Mouse (Mus musculus): ENCODE measurements around the gene Slc25a29. TPM values are rescaled to one million over a fixed set of nuclear protein-coding genes. Genes with fewer than 3 reads are reported as not detected.
A peak's percentile ranks its signal among the peaks of the same experiment; 100 is the strongest.

Gene Slc25a29
- 9.0 and 9.7 TPM in 2 replicates for polyA plus RNA-seq (2015; fragmentation: Nextera tagmentation; extraction: Ambion mirVana)

GRCm38 (mm10) chr12:108835840-108836409 lies at the start of gene Slc25a29, which contains the start of gene Slc25a47:
Gene Slc25a29 (minus strand): TSS chr12:108835883.
Gene Slc25a47 (plus strand): TSS chr12:108836046.
- ATAC-seq (replicated peaks; ENCODE audit: low FRiP score): peak; percentile 98
- WGBS: under 1% methylated on average over 52 of the region's 53 CpGs
- Histone ChIP-seq H3K9ac (peak within 1 kb of the TSS; percentile 68), H3K4me2 (peak within 1 kb of the TSS; percentile 76), H3K36me3 (peaks cover 13% of the 10 kb centered on the region), H3K27me3 (no peaks in the 10 kb centered on the region), H3K9me3 (replicated peaks) (no peaks in the 10 kb centered on the region), H3K27ac (peak within 1 kb of the TSS; percentile 90), H3K4me3 (replicated peaks) (peak within 1 kb of the TSS; percentile 65), H3K4me1 (peaks cover 62% of the 10 kb centered on the region)

- no peak overlapping the region for H3K27ac ChIP-seq
- H3K9ac ChIP-seq: no peak overlapping the region
- WGBS: 87% methylated on average over 8 of the region's 8 CpGs
- no peaks in the 10 kb centered on the region for H3K27me3 ChIP-seq
- H3K36me3 ChIP-seq: peaks cover 97% of the 10 kb centered on the region
- H3K9me3 ChIP-seq (replicated peaks): no peaks in the 10 kb centered on the region
- H3K4me3 ChIP-seq (replicated peaks): no peak overlapping the region
- ATAC-seq (replicated peaks; ENCODE audit: low FRiP score): no peak
- H3K4me2 ChIP-seq: no peak overlapping the region
- no peaks in the 10 kb centered on the region for H3K4me1 ChIP-seq
Measured at GRCm38 (mm10) chr12:108882776-108883175, 47.1 kb upstream of the Slc25a29 start.

DNA sequence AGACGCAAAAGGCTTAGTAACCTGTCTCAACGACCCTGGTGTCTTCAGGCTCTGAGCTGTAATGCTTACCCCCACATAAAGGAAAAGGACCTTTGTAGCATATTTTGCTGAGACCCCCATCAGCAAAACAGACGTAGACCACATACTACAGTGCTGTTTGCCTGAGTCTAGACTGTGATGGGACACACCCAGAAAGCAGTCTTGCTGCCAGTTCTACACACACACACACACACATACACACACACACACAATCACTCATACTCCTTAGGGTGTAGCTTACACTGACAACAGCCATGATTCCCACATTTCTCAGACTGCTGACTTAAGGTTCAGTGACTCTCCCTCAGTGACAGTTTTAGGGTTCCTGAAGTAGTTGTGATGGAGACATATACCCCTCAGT lies 45.5 kb upstream of the Slc25a29 start:
- ATAC-seq (replicated peaks; ENCODE audit: low FRiP score): no peak
- Histone ChIP-seq H3K9me3 (replicated peaks) (no peaks in the 10 kb centered on the region), H3K36me3 (peaks cover 93% of the 10 kb centered on the region), H3K4me1 (no peaks in the 10 kb centered on the region), H3K27me3 (no peaks in the 10 kb centered on the region), H3K4me3 (replicated peaks) (no peak overlapping the region), H3K4me2 (no peak overlapping the region), H3K27ac (no peak overlapping the region), H3K9ac (no peak overlapping the region)
- 85% methylated on average over 3 of the region's 3 CpGs for WGBS

DNA sequence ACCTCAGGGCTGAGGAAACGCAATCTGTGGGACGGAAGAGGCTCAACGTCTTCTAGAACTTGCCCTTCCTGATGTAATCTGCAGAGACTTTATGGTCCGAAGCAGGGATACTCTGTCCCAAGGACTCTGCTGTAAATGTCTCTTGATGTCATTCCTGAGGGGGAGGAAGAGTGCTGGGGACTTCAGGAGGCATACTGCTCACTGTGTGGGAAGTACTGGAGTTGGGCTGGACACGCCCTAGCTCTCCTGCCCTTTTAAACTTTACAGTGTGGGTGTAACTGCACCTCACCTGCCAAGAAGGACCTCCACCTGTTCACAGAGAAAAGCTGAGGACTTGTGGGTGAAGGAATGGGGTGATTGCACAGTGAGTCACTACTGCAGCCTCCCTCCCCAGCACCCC lies 44.9 kb upstream of the Slc25a29 start:
- H3K4me3 ChIP-seq (replicated peaks): no peak overlapping the region
- no peak overlapping the region for H3K27ac ChIP-seq
- H3K36me3 ChIP-seq: peaks cover 93% of the 10 kb centered on the region
- H3K9me3 ChIP-seq (replicated peaks): no peaks in the 10 kb centered on the region
- no peaks in the 10 kb centered on the region for H3K27me3 ChIP-seq
- H3K4me1 ChIP-seq: no peaks in the 10 kb centered on the region
- H3K4me2 ChIP-seq: no peak overlapping the region
- 62% methylated on average over 5 of the region's 5 CpGs for WGBS
- peak; percentile 67; the same call in 1 of the 2 replicates for ATAC-seq (replicated peaks; ENCODE audit: low FRiP score)
- no peak overlapping the region for H3K9ac ChIP-seq

GRCm38 (mm10) chr12:108879138-108879537 lies 43.5 kb upstream of the Slc25a29 start:
- 86% methylated on average over 4 of the region's 4 CpGs for WGBS

DNA sequence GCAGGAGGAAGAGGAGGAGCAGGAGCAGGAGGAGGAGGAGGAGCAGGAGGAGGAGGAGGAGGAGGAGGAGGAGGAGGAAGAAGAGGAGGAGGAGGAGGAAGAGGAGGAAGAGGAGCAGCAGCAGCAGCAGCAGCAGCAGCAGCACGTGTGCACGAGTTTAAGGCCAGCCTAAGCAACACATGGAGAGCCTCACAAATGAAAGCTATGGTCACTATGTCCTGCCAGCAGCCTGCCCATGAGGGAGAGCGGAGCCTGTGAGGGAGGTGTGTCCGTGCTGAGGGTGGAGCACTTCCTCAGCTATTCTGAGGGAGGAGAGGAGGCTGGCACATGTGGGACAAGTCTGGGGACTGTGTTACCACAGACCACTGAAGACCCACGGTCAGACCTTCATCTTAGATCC lies 37.4 kb upstream of the Slc25a29 start:
- no peak for ATAC-seq (replicated peaks; ENCODE audit: low FRiP score)
- Histone ChIP-seq H3K9me3 (replicated peaks) (no peaks in the 10 kb centered on the region), H3K9ac (no peak overlapping the region), H3K4me1 (no peaks in the 10 kb centered on the region), H3K27me3 (no peaks in the 10 kb centered on the region), H3K36me3 (peaks cover 88% of the 10 kb centered on the region), H3K27ac (no peak overlapping the region), H3K4me3 (replicated peaks) (no peak overlapping the region), H3K4me2 (no peak overlapping the region)
- WGBS: 71% methylated on average over 5 of the region's 5 CpGs

More at GRCm38 (mm10) chr12:108879138-108879537, 43.5 kb upstream of the Slc25a29 start:
- Histone ChIP-seq H3K27ac (no peak overlapping the region), H3K27me3 (no peaks in the 10 kb centered on the region), H3K36me3 (peaks cover 93% of the 10 kb centered on the region), H3K9me3 (replicated peaks) (no peaks in the 10 kb centered on the region), H3K4me3 (replicated peaks) (no peak overlapping the region), H3K4me1 (no peaks in the 10 kb centered on the region), H3K4me2 (no peak overlapping the region), H3K9ac (no peak overlapping the region)
- no peak for ATAC-seq (replicated peaks; ENCODE audit: low FRiP score)

GRCm38 (mm10) chr12:108869575-108869974 lies 33.9 kb upstream of the Slc25a29 start:
- ATAC-seq (replicated peaks; ENCODE audit: low FRiP score): no peak
- H3K36me3 ChIP-seq: peaks cover 89% of the 10 kb centered on the region

GRCm38 (mm10) chr12:108865007-108865494 lies 29.4 kb upstream of the Slc25a29 start:
- peaks cover 97% of the 10 kb centered on the region for H3K36me3 ChIP-seq
- ATAC-seq (replicated peaks; ENCODE audit: low FRiP score): no peak
- H3K4me3 ChIP-seq (replicated peaks): no peak overlapping the region
- 82% methylated on average over 6 of the region's 6 CpGs for WGBS
- H3K4me2 ChIP-seq: no peak overlapping the region
- no peaks in the 10 kb centered on the region for H3K27me3 ChIP-seq
- H3K4me1 ChIP-seq: no peaks in the 10 kb centered on the region
- no peaks in the 10 kb centered on the region for H3K9me3 ChIP-seq (replicated peaks)
- no peak overlapping the region for H3K27ac ChIP-seq
- H3K9ac ChIP-seq: no peak overlapping the region

More at GRCm38 (mm10) chr12:108869575-108869974, 33.9 kb upstream of the Slc25a29 start:
- no peaks in the 10 kb centered on the region for H3K4me1 ChIP-seq
- H3K4me3 ChIP-seq (replicated peaks): no peak overlapping the region
- H3K27me3 ChIP-seq: no peaks in the 10 kb centered on the region
- no peaks in the 10 kb centered on the region for H3K9me3 ChIP-seq (replicated peaks)
- 89% methylated on average over 2 of the region's 2 CpGs for WGBS
- H3K4me2 ChIP-seq: no peak overlapping the region
- H3K9ac ChIP-seq: no peak overlapping the region
- no peak overlapping the region for H3K27ac ChIP-seq

GRCm38 (mm10) chr12:108858486-108858885 lies 22.8 kb upstream of the Slc25a29 start:
- Histone ChIP-seq H3K36me3 (peaks cover 40% of the 10 kb centered on the region), H3K4me3 (replicated peaks) (no peak overlapping the region), H3K27ac (peak overlapping the region; percentile 76), H3K9me3 (replicated peaks) (no peaks in the 10 kb centered on the region), H3K4me2 (no peak overlapping the region), H3K9ac (no peak overlapping the region), H3K4me1 (peaks cover 17% of the 10 kb centered on the region), H3K27me3 (no peaks in the 10 kb centered on the region)
- WGBS: 83% methylated on average over 5 of the region's 5 CpGs
- no peak for ATAC-seq (replicated peaks; ENCODE audit: low FRiP score)

DNA sequence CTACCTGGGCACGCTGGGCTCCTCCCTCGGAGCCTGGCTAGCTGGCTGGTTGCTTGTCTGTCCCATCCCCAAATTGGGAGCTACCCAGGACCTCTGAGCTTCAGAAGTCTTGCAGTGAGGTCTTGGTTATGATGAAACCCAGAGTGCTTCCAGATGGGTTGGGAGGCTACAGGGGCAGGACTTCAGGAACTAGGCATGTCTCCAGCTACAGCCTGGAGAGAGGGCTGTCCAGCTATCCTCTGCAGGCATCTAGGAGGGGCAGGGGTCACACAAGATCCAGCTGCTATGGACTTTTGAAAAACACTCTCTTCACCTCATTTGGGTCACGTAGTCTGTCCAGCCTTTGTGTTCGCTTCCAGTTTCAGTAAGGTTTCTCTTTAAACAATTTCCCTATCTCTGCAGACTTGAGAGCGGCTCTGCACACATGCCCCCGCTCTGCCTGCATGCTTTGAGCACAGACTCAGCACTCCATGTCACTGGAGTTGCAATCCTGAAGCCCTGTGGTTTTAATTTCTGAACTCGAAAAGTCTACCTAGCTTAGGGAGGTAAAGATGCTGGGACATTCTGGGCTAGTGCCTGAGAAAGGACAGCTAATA lies 22.0 kb upstream of the Slc25a29 start:
- ATAC-seq (replicated peaks; ENCODE audit: low FRiP score): no peak
- H3K4me1 ChIP-seq: peaks cover 17% of the 10 kb centered on the region
- H3K36me3 ChIP-seq: peaks cover 32% of the 10 kb centered on the region
- H3K9me3 ChIP-seq (replicated peaks): no peaks in the 10 kb centered on the region
- H3K27ac ChIP-seq: peak overlapping the region; percentile 76
- 62% methylated on average over 7 of the region's 7 CpGs for WGBS
- H3K27me3 ChIP-seq: no peaks in the 10 kb centered on the region
- H3K4me3 ChIP-seq (replicated peaks): no peak overlapping the region
- no peak overlapping the region for H3K4me2 ChIP-seq
- no peak overlapping the region for H3K9ac ChIP-seq

GRCm38 (mm10) chr12:108857109-108857508 lies 21.4 kb upstream of the Slc25a29 start:
- H3K4me1 ChIP-seq: peaks cover 17% of the 10 kb centered on the region
- 69% methylated on average over 7 of the region's 7 CpGs for WGBS
- no peak overlapping the region for H3K4me3 ChIP-seq (replicated peaks)
- H3K4me2 ChIP-seq: no peak overlapping the region
- no peak overlapping the region for H3K9ac ChIP-seq
- peaks cover 27% of the 10 kb centered on the region for H3K36me3 ChIP-seq
- H3K27ac ChIP-seq: peak overlapping the region; percentile 76
- no peaks in the 10 kb centered on the region for H3K9me3 ChIP-seq (replicated peaks)
- no peaks in the 10 kb centered on the region for H3K27me3 ChIP-seq
- no peak for ATAC-seq (replicated peaks; ENCODE audit: low FRiP score)

DNA sequence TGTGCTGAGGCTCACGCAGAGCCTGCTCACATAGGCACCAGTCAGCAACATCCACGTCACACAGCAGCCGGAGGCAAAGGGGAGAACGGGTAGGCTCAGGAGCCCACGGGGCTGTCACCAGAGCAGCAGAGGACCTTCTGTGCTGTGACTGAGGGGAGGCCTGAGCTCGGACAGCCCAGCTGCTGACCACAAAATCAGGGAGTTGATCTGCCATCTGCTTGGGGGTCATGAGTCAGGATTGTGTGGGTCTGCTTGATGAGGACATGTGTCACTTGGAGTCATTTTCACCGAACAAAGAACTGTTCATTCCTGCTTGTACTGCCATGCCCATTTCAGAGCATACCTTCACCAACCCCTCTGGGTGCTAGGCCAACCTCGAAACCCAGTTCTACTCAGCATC lies 20.5 kb upstream of the Slc25a29 start:
- Histone ChIP-seq H3K9ac (no peak overlapping the region), H3K27ac (no peak overlapping the region), H3K4me1 (peaks cover 17% of the 10 kb centered on the region), H3K9me3 (replicated peaks) (no peaks in the 10 kb centered on the region), H3K4me3 (replicated peaks) (no peak overlapping the region), H3K4me2 (no peak overlapping the region), H3K36me3 (peaks cover 17% of the 10 kb centered on the region), H3K27me3 (no peaks in the 10 kb centered on the region)
- WGBS: 74% methylated on average over 8 of the region's 8 CpGs
- ATAC-seq (replicated peaks; ENCODE audit: low FRiP score): no peak

Measured in kidney, embryonic 15.5 days (tissue).